ENCODE assay signal across 9 mouse cellular contexts in the genomic region with DNA sequence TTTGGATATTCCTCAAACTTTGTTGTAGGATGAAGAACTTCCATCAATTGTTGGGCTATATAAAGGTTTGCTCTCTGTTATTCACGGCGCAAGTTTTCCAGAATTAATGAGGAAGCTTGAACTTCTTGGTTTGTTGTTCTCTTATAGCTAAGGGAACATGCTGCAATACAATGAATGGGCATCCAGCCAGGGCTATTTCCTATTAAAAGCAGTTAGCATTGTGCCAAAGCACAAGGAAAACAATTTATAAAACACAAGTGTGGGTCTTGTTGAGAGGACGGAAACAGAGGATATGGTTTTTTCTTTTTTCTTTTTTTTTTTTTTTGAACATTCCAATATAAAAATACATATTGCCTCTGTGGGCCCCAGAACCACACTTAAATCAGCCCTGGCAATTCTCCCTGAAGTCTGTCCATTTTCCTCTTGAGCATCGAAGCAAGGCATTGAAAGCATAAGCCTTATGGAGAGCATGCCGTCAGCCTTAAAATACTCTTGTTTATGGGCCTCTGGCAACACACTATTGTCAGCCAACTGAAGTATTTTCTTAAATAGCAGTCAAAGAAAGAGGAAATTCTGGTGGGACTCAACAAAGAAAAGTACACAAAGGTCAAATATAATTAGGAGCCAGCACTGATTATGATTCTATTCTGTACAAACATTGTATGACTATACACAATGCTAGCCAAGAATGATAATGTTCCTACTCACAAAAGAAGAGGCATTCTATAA.
DNase-seq lines count a peak whose midpoint lies in the region; ATAC-seq lines count a peak whose summit lies in the region.
"Had no signal": no experiment of that assay in that cellular context is flagged by ENCODE, and none has a peak within 500 bp of the region (broad histone marks: within the 10 kb centered on the region; RNA-seq: fewer than 3 reads in every experiment).

No protein-coding gene starts in this region.

- no peak overlapping the region for H3K4me2 ChIP-seq in heart, embryonic 11.5 days
- H3K4me2 ChIP-seq in heart, embryonic 13.5 days = no peak overlapping the region
- H3K4me2 ChIP-seq in neural tube, embryonic 15.5 days = no peak overlapping the region
- H3K4me2 ChIP-seq: liver, embryonic 15.5 days had no signal

- no peaks in the 10 kb centered on the region for H3K9me3 ChIP-seq in heart, embryonic 11.5 days (replicated peaks; ENCODE audit: control insufficient read depth, low read length)
- H3K9me3 ChIP-seq in heart, embryonic 13.5 days = peaks cover 3% of the 10 kb centered on the region; the same call in 1 of the 2 replicates
- no peaks in the 10 kb centered on the region for H3K9me3 ChIP-seq in neural tube, embryonic 15.5 days (replicated peaks)
- H3K9me3 ChIP-seq in forebrain, embryonic 10.5 days = no peaks in the 10 kb centered on the region
- H3K9me3 ChIP-seq: liver, embryonic 15.5 days had no signal

- H3K4me1 ChIP-seq in heart, embryonic 11.5 days (ENCODE audit: control insufficient read depth, insufficient read depth, low read length) = no peaks in the 10 kb centered on the region
- no peaks in the 10 kb centered on the region for H3K4me1 ChIP-seq in heart, embryonic 13.5 days
- H3K4me1 ChIP-seq in neural tube, embryonic 15.5 days = no peaks in the 10 kb centered on the region
- H3K4me1 ChIP-seq in forebrain, embryonic 10.5 days = no peaks in the 10 kb centered on the region
- H3K4me1 ChIP-seq: liver, embryonic 15.5 days had no signal

- 77% methylated on average over 5 of the region's 5 CpGs for WGBS in heart, embryonic 11.5 days (ENCODE audit: insufficient replicate concordance)
- WGBS in heart, embryonic 13.5 days = 63% methylated on average over 5 of the region's 5 CpGs
- WGBS in neural tube, embryonic 15.5 days = 75% methylated on average over 5 of the region's 5 CpGs
- 94% methylated on average over 5 of the region's 5 CpGs for WGBS in forebrain, embryonic 10.5 days

- DNase-seq in heart, adult 11 months = peak; percentile 96
- DNase-seq in adipocyte (ENCODE audit: low spot score) = peak; percentile 72
- peak; percentile 34 to 47 for DNase-seq in kidney, postnatal 4 days
- no peak for DNase-seq in forebrain, embryonic 10.5 days (ENCODE audit: extremely low spot score, low spot score)

- H3K9ac ChIP-seq in heart, embryonic 11.5 days (ENCODE audit: low read depth, low read length) = no peak overlapping the region
- no peak overlapping the region for H3K9ac ChIP-seq in heart, embryonic 13.5 days
- H3K9ac ChIP-seq in neural tube, embryonic 15.5 days (replicated peaks) = no peak overlapping the region
- H3K9ac ChIP-seq: liver, embryonic 15.5 days had no signal

- no peak for ATAC-seq in heart, embryonic 11.5 days (replicated peaks; ENCODE audit: insufficient number of reproducible peaks, low FRiP score, low TSS enrichment)
- ATAC-seq in heart, embryonic 13.5 days (ENCODE audit: extremely low read depth, insufficient number of reproducible peaks, low FRiP score, low TSS enrichment) = no peak
- no peak for ATAC-seq in neural tube, embryonic 15.5 days (ENCODE audit: low FRiP score)
- ATAC-seq in erythroid progenitor cell, adult 5-6 weeks (replicated peaks; ENCODE audit: low FRiP score, poor library complexity, severe bottlenecking) = no peak

- H3K4me3 ChIP-seq in heart, embryonic 11.5 days (ENCODE audit: low read depth, low read length) = no peak overlapping the region
- H3K4me3 ChIP-seq in heart, embryonic 13.5 days = no peak overlapping the region
- no peak overlapping the region for H3K4me3 ChIP-seq in neural tube, embryonic 15.5 days (replicated peaks)
- no peak overlapping the region for H3K4me3 ChIP-seq in forebrain, embryonic 10.5 days
- H3K4me3 ChIP-seq: liver, embryonic 15.5 days had no signal

- no peak overlapping the region for H3K27ac ChIP-seq in heart, embryonic 11.5 days (ENCODE audit: low read depth, low read length)
- H3K27ac ChIP-seq in heart, embryonic 13.5 days (replicated peaks) = peak overlapping the region; percentile 54; the same call in 1 of the 2 replicates
- H3K27ac ChIP-seq in neural tube, embryonic 15.5 days (replicated peaks) = no peak overlapping the region
- H3K27ac ChIP-seq in forebrain, embryonic 10.5 days = no peak overlapping the region
- H3K27ac ChIP-seq: liver, embryonic 15.5 days had no signal

- no peaks in the 10 kb centered on the region for H3K36me3 ChIP-seq in heart, embryonic 11.5 days (ENCODE audit: control insufficient read depth, insufficient read depth, low read length)
- H3K36me3 ChIP-seq in heart, embryonic 13.5 days = no peaks in the 10 kb centered on the region
- no peaks in the 10 kb centered on the region for H3K36me3 ChIP-seq in neural tube, embryonic 15.5 days
- H3K36me3 ChIP-seq in forebrain, embryonic 10.5 days (replicated peaks) = no peaks in the 10 kb centered on the region
- H3K36me3 ChIP-seq: liver, embryonic 15.5 days had no signal

- H3K27me3 ChIP-seq in heart, embryonic 11.5 days (ENCODE audit: control insufficient read depth, insufficient read depth, low read length) = no peaks in the 10 kb centered on the region
- H3K27me3 ChIP-seq in heart, embryonic 13.5 days (replicated peaks) = no peaks in the 10 kb centered on the region
- H3K27me3 ChIP-seq in neural tube, embryonic 15.5 days (replicated peaks) = no peaks in the 10 kb centered on the region
- no peaks in the 10 kb centered on the region for H3K27me3 ChIP-seq in forebrain, embryonic 10.5 days (ENCODE audit: poor library complexity, severe bottlenecking)
- H3K27me3 ChIP-seq: liver, embryonic 15.5 days had no signal
